Mouse (Mus musculus): ENCODE data around the gene Mpdz. TPM values are rescaled to one million over a fixed set of nuclear protein-coding genes. Genes with fewer than 3 reads are reported as not detected.

The Mpdz gene
- polyA plus RNA-seq, 1 experiment = 10.1 TPM

DNA sequence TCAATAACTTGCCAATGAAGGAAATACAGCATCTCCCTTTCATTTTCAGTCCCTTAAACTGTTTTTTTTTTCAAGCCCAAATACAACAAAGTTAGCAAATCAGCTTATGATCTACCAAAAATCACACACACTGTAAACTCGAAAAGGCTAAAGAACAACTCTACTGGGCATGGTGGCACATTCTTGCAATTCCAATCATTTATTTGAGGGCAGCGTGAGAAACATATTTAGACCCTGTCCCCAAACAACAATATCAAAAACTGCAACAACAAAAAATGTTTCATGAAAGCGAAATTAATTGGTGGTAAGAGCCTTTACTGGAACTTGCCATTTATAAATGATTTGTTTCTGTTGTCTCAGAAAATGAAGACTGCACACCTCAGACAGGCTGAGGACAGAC, 97.5 kb downstream of the Mpdz start:
- TF ChIP-seq SRF (IDR thresholded peaks at IDR 0.05; ENCODE audit: control insufficient read depth, insufficient read length, low read depth) = no peak
- TF ChIP-seq E2F4 (IDR thresholded peaks at IDR 0.05; ENCODE audit: insufficient read depth) = no peak
- no peak for TF ChIP-seq MYOG (IDR thresholded peaks at IDR 0.05; ENCODE audit: control insufficient read depth in 1 of 3, insufficient read depth in 1 of 3, insufficient read length in 2 of 3, low read depth in 2 of 3)
- TF ChIP-seq CEBPB (IDR thresholded peaks at IDR 0.05; ENCODE audit: insufficient read depth, poor library complexity, severe bottlenecking) = no peak
- TF ChIP-seq POLR2A (IDR thresholded peaks at IDR 0.05; ENCODE audit: insufficient read length, low read depth) = no peak
- no peak for TF ChIP-seq TCF12 (IDR thresholded peaks at IDR 0.05; ENCODE audit: insufficient read depth, poor library complexity, severe bottlenecking)
- no peak for TF ChIP-seq TCF3 (IDR thresholded peaks at IDR 0.05; ENCODE audit: insufficient read length, low read depth)
- TF ChIP-seq REST (IDR thresholded peaks at IDR 0.05; ENCODE audit: insufficient read depth, insufficient read length) = no peak
- no peak for TF ChIP-seq MYOD1 (IDR thresholded peaks at IDR 0.05; ENCODE audit: control insufficient read depth in 1 of 3, insufficient read length in 2 of 3, low read depth in 2 of 3)
- TF ChIP-seq MAX (IDR thresholded peaks at IDR 0.05; ENCODE audit: low read depth) = no peak
- no peak for TF ChIP-seq USF1 (IDR thresholded peaks at IDR 0.05; ENCODE audit: low read depth)
- H3K79me2 ChIP-seq (ENCODE audit: control insufficient read depth, insufficient read depth) = no peaks in the 10 kb centered on the region
- H3ac ChIP-seq (ENCODE audit: control insufficient read depth, insufficient read length) = no peak overlapping the region
- peaks cover 4% of the 10 kb centered on the region for H3K36me3 ChIP-seq (ENCODE audit: control insufficient read depth, insufficient read depth)
- H3K4me3 ChIP-seq = no peak overlapping the region
- no peak overlapping the region for H3K4me2 ChIP-seq (ENCODE audit: low read depth)
- H3K27me3 ChIP-seq (ENCODE audit: control insufficient read depth, insufficient read depth, insufficient read length) = no peaks in the 10 kb centered on the region

- no peaks in the 10 kb centered on the region for H3K27me3 ChIP-seq (ENCODE audit: control insufficient read depth, insufficient read depth, insufficient read length)
- TF ChIP-seq SRF (IDR thresholded peaks at IDR 0.05; ENCODE audit: control insufficient read depth, insufficient read length, low read depth) (no peak), MYOD1 (IDR thresholded peaks at IDR 0.05; ENCODE audit: control insufficient read depth in 1 of 3, insufficient read length in 2 of 3, low read depth in 2 of 3) (no peak), MAX (IDR thresholded peaks at IDR 0.05; ENCODE audit: low read depth) (no peak), REST (IDR thresholded peaks at IDR 0.05; ENCODE audit: insufficient read depth, insufficient read length) (no peak), MYOG (IDR thresholded peaks at IDR 0.05; ENCODE audit: control insufficient read depth in 1 of 3, insufficient read depth in 1 of 3, insufficient read length in 2 of 3, low read depth in 2 of 3) (no peak), USF1 (IDR thresholded peaks at IDR 0.05; ENCODE audit: low read depth) (no peak), TCF3 (IDR thresholded peaks at IDR 0.05; ENCODE audit: insufficient read length, low read depth) (no peak), E2F4 (IDR thresholded peaks at IDR 0.05; ENCODE audit: insufficient read depth) (no peak), POLR2A (IDR thresholded peaks at IDR 0.05; ENCODE audit: insufficient read length, low read depth) (no peak), CEBPB (IDR thresholded peaks at IDR 0.05; ENCODE audit: insufficient read depth, poor library complexity, severe bottlenecking) (no peak), TCF12 (IDR thresholded peaks at IDR 0.05; ENCODE audit: insufficient read depth, poor library complexity, severe bottlenecking) (no peak), POLR2AphosphoS2 (IDR thresholded peaks at IDR 0.05; ENCODE audit: insufficient read length, low read depth) (no peak)
- H3K4me2 ChIP-seq (ENCODE audit: low read depth) = no peak overlapping the region
- no peaks in the 10 kb centered on the region for H3K36me3 ChIP-seq (ENCODE audit: control insufficient read depth, insufficient read depth)
- H3K4me3 ChIP-seq = no peak overlapping the region
- H3ac ChIP-seq (ENCODE audit: control insufficient read depth, insufficient read length) = no peak overlapping the region
- no peaks in the 10 kb centered on the region for H3K79me2 ChIP-seq (ENCODE audit: control insufficient read depth, insufficient read depth)
These were observed 109.0 kb downstream of the Mpdz start for GRCm38 (mm10) chr4:81333628-81333991.

DNA sequence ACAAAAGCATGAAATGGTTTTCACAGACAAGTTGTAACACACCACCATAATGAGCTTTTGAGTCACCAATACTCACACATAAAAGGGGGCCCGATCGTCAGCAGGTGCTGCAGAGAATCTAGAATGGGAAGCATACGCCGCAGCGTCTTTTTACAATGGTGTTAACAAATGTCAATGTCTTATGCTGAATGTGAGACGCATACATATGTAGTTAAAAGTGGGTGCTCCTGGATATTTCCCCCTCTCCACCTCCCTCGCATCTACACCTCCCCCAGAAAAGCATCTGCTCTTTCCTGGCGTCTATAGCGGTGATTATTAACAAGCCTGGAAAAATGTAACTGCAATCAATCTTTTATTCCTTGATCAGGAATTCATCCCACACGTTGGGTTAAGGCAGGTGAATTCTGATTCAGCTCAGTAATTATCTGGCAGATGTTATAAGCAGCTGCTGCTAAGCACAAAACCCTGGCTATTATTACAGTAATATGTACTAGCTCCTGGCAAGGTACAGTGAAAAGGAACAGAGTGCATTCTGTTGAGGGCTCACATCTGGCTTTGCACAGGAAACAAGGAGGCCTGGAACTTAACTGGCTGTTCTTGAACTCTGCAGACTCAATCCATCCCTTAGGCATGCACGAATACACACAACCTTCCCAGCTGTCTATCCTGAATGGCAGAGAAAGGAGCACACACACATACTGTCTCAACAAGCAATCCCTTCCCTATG, 109.6 kb downstream of the Mpdz start:
- Histone ChIP-seq H3K27me3 (ENCODE audit: control insufficient read depth, insufficient read depth, insufficient read length) (no peaks in the 10 kb centered on the region), H3K36me3 (ENCODE audit: control insufficient read depth, insufficient read depth) (no peaks in the 10 kb centered on the region), H3K79me2 (ENCODE audit: control insufficient read depth, insufficient read depth) (no peaks in the 10 kb centered on the region), H3ac (ENCODE audit: control insufficient read depth, insufficient read length) (no peak overlapping the region), H3K4me2 (ENCODE audit: low read depth) (no peak overlapping the region), H3K4me3 (no peak overlapping the region)
- no peak for TF ChIP-seq REST (IDR thresholded peaks at IDR 0.05; ENCODE audit: insufficient read depth, insufficient read length)
- no peak for TF ChIP-seq E2F4 (IDR thresholded peaks at IDR 0.05; ENCODE audit: insufficient read depth)
- TF ChIP-seq SRF (IDR thresholded peaks at IDR 0.05; ENCODE audit: control insufficient read depth, insufficient read length, low read depth) = no peak
- no peak for TF ChIP-seq TCF12 (IDR thresholded peaks at IDR 0.05; ENCODE audit: insufficient read depth, poor library complexity, severe bottlenecking)
- no peak for TF ChIP-seq POLR2AphosphoS2 (IDR thresholded peaks at IDR 0.05; ENCODE audit: insufficient read length, low read depth)
- no peak for TF ChIP-seq MYOD1 (IDR thresholded peaks at IDR 0.05; ENCODE audit: control insufficient read depth in 1 of 3, insufficient read length in 2 of 3, low read depth in 2 of 3)

DNA sequence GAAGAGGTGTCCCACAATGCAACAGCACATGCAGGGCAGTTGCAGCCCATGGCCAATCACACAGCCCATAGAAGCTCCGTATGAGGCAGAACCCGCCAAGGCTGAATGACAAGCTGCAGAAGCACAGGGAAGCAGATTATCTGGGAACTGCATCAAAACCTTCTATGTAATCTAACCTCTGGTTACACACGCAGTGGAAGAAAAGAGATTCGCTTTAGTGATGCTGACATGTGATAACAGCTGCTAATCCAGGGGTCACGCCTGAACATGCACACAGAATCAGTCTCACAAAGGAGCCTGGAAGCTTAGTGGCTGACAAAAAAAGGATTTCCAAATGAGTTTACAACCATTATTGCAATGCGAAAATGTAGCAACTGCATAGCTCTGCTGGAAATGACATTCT, 110.2 kb downstream of the Mpdz start:
- H3K4me3 ChIP-seq = no peak overlapping the region
- H3K27me3 ChIP-seq (ENCODE audit: control insufficient read depth, insufficient read depth, insufficient read length) = no peaks in the 10 kb centered on the region
- H3K79me2 ChIP-seq (ENCODE audit: control insufficient read depth, insufficient read depth) = no peaks in the 10 kb centered on the region
- H3K4me2 ChIP-seq (ENCODE audit: low read depth) = no peak overlapping the region
- TF ChIP-seq REST (IDR thresholded peaks at IDR 0.05; ENCODE audit: insufficient read depth, insufficient read length) (no peak), CEBPB (IDR thresholded peaks at IDR 0.05; ENCODE audit: insufficient read depth, poor library complexity, severe bottlenecking) (no peak), E2F4 (IDR thresholded peaks at IDR 0.05; ENCODE audit: insufficient read depth) (no peak), SRF (IDR thresholded peaks at IDR 0.05; ENCODE audit: control insufficient read depth, insufficient read length, low read depth) (no peak), MYOG (IDR thresholded peaks at IDR 0.05; ENCODE audit: control insufficient read depth in 1 of 3, insufficient read depth in 1 of 3, insufficient read length in 2 of 3, low read depth in 2 of 3) (no peak), USF1 (IDR thresholded peaks at IDR 0.05; ENCODE audit: low read depth) (no peak), MYOD1 (IDR thresholded peaks at IDR 0.05; ENCODE audit: control insufficient read depth in 1 of 3, insufficient read length in 2 of 3, low read depth in 2 of 3) (no peak), POLR2A (IDR thresholded peaks at IDR 0.05; ENCODE audit: insufficient read length, low read depth) (no peak), POLR2AphosphoS2 (IDR thresholded peaks at IDR 0.05; ENCODE audit: insufficient read length, low read depth) (no peak), TCF12 (IDR thresholded peaks at IDR 0.05; ENCODE audit: insufficient read depth, poor library complexity, severe bottlenecking) (no peak), TCF3 (IDR thresholded peaks at IDR 0.05; ENCODE audit: insufficient read length, low read depth) (no peak)
- no peaks in the 10 kb centered on the region for H3K36me3 ChIP-seq (ENCODE audit: control insufficient read depth, insufficient read depth)
- H3ac ChIP-seq (ENCODE audit: control insufficient read depth, insufficient read length) = no peak overlapping the region

Measured in myocyte (in vitro differentiated cells).